Mouse (Mus musculus): ENCODE measurements around the gene Cpa3. TPM values are rescaled to one million over a fixed set of nuclear protein-coding genes. Genes with fewer than 3 reads are reported as not detected.

Cpa3 gene
- 1 to 10 TPM in 1 of 2 experiments, not detected in 1; 1.4 TPM for total RNA-seq (2023)

GRCm38 (mm10) chr3:20242050-20242449, at the start of gene Cpa3:
Gene Cpa3, minus strand, starts transcription at chr3:20242181.

DNA sequence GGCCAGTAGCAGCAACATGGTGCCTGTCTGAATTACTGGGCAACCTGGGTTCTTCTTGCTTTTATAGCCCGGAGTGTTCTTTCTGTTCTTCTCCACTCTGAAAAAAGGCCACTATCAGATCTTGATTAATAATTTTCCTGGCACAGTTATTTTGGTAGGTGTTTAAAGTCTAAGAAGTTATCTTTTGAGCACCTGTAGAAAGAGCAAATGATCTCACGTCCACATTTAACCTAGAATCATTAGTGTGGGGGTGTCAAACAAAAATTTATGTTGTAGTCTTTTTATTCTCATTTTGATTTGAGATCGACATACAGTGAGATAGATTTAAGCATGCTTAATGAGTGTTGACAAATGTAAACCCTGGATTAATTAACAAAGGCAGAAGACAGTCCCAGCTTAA, 33.7 kb upstream of the Cpa3 start, which contains the start of gene Cpb1:
Gene Cpb1, minus strand, starts transcription at position 101 of the 400 bp plus-strand sequence.

Other genes with a start within 250 kb of the Cpa3 start
- gene Hps3, start 206.9 kb downstream of the Cpa3 start, total RNA-seq (2023) = 10 to 100 TPM; 76.9 to 77.8 TPM
- 10 to 100 TPM; 63.2 to 66.6 TPM for gene Hltf, start 184.4 kb downstream of the Cpa3 start, total RNA-seq (2023)
- gene Gyg, start 86.9 kb downstream of the Cpa3 start, total RNA-seq (2023) = 10 to 100 TPM; 39.6 to 40.3 TPM
- gene Cpb1, start 33.6 kb upstream of the Cpa3 start, total RNA-seq (2023) = not detected
- not detected for gene Agtr1b, start 125.0 kb upstream of the Cpa3 start, total RNA-seq (2023)

All from T-cell, adult 66 days (primary cell).